Mouse (Mus musculus) CH12.LX (cell line): ENCODE data around the gene Ccdc62.
A peak's percentile ranks its signal among the peaks of the same experiment; 100 is the strongest.

Experiments
- JUND ChIP-seq: conservative IDR thresholded peaks from 2 replicates; pipeline ENCODE4 v1.6.1; 2011; ENCODE audit warnings: low read depth, low read length, improper control_type of control experiment
- UBTF ChIP-seq: IDR thresholded peaks from 2 replicates; pipeline ENCODE4 v1.6.1; 2012; ENCODE audit warnings: low read depth, mild to moderate bottlenecking, inconsistent platforms, low read length, improper control_type of control experiment, moderate library complexity
- ZNF384 ChIP-seq: IDR thresholded peaks from 2 replicates; pipeline ENCODE4 v1.6.1; 2012; ENCODE audit warnings: low read depth, low read length, improper control_type of control experiment, inconsistent platforms

DNA sequence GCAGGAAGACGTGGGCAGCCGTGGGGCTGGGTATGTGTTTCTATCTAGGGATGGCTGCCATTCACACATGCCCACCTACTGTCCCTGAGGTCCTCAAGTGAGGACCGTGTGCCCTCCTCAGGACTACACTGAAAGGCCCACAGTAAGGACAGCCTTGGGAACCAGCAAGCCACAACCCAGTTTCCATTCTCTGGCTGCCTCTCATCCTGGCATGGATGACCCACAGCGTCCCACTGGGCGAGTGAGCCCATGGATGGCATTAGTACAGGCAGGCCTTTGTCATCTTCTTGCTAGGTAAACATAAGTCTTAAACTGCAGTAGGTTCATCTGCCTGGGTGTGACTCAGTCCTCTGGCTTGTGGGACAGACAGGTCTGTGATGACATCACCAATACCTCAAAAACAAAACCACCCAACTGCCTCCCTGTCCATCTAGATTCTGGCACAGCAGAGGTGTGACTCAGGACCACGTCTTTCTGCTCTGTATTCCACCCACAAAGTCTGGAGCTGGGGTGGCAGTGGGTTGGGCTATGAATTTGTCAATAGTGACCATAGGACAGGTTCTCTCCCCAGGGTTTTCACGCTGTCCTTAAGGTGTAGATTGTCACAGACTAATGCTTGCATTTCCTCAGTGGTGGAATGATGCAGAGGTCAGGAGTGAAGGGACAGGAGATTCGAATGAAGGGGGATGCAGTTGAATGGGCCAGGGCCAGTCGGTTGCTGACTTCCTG is 50.2 kb downstream of the Ccdc62 start:
- peak; percentile 47 for TF ChIP-seq JUND
- TF ChIP-seq ZNF384, result no peak
- peak; percentile 12; the same call in 1 of the 2 replicates for TF ChIP-seq UBTF
